Mouse (Mus musculus): ENCODE data around the gene Cyp3a41a.
"Not testable (repeated sequence)": the region's sequence is repeated elsewhere in the genome, so short reads cannot be mapped to it uniquely, and the experiment has no call there.

Gene Cyp3a41a

DNA sequence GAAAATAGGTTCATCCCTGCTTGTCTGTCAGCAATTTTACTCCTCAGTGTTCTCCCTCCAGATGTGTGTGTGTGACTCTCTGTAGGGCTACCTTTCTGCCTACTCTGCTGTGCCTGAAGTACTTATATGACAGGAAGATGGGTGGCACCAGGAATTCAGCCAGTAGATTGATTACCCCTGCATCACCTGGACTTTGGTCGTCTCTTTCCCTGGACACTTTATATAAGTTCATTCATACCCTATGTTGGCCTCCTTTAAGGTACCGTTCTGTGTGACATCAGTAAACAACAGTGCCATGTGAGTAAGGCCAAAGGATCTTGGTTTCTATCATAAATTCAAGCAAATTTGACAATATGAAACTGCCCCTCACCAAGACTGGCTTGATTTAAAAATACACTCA lies at the start of gene Cyp3a41a:
Gene Cyp3a41a, minus strand, starts transcription at position 101 of the 400 bp plus-strand sequence.
- DNase-seq (ENCODE audit: low spot score): not testable (repeated sequence)

DNA sequence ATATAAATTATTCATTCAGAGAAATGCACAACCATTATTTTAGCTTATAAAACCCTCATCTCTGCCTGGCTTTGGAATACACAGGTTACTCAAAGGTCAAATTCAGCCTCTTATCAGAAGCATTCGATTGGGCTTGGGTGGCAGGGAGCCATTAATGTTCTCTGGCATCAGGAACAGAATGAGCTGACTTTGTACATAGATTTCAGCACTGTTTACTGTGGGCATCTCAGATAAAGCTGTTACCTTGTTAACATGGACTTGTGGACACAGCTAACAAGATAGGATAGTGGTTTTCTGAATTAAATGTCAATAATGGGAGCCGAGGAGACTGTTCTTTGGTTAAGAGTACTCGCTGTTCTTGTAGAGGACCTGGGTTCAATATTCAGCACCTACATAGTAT lies 17.6 kb upstream of the Cyp3a41a start:
- DNase-seq (ENCODE audit: low spot score): not testable (repeated sequence)

GRCm38 (mm10) chr5:145714296-145714695 lies 5.6 kb downstream of the Cyp3a41a start:
- DNase-seq (ENCODE audit: low spot score): not testable (repeated sequence)

DNA sequence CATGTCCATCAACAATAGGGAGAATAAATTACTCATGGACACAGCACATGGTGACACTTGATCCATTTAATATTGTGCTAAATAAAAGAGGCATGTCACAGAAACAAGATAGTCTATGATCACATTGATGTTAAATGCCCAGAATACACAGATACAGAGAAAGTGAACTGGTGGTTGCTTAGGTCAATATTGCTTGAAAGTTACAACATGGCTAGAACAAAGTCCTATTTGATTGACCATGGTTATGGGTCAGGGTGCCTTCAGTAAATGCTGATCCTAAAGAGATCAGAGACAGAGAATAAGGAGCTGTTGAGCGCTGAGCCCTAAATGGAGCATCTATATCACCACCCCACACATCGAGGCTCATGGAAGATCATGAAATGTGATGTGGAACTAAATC lies 12.6 kb downstream of the Cyp3a41a start:
- DNase-seq (ENCODE audit: low spot score): not testable (repeated sequence)

DNA sequence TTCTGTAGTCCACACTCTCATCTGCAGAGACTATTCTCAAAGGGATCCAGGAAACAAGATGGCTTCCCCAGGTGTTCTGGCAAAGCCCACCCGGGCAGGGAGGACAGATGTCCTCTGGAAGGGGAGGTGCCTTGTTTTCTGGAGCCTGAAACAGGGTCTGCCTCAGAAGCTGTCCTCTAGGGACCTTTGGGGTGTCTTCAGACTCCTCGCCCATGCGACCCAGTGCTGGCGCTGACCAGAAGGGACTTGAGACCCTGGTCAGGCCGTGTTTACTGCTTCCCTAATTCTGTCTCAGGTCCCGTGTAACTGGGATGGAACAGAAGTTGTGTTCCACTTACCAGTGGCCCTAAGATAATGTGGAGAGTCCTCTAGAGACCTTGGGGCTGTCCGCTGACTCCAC lies 57.9 kb downstream of the Cyp3a41a start:
- no peak for DNase-seq (ENCODE audit: low spot score)

- no peak for DNase-seq (ENCODE audit: low spot score)
These were observed 72.2 kb downstream of the Cyp3a41a start for GRCm38 (mm10) chr5:145647779-145648178.
